8 mouse cellular contexts compared by ENCODE assay signal in genomic region chr11:59219064-59219463, GRCm38 (mm10). TPM values are rescaled to one million over a fixed set of nuclear protein-coding genes. Genes with fewer than 3 reads are reported as not detected.
DNase-seq lines count a peak whose midpoint lies in the region; ATAC-seq and TF ChIP-seq lines count a peak whose summit lies in the region.

No protein-coding gene starts in this region.

- H3K27me3 ChIP-seq in cerebellum, adult 2 months (ENCODE audit: control insufficient read depth, insufficient read depth, low read length): no peaks in the 10 kb centered on the region
- no peaks in the 10 kb centered on the region for H3K27me3 ChIP-seq in thymus, adult 2 months (ENCODE audit: control insufficient read depth, insufficient read depth, low read length)
- no peaks in the 10 kb centered on the region for H3K27me3 ChIP-seq in liver, embryonic 12.5 days (replicated peaks)
- no peaks in the 10 kb centered on the region for H3K27me3 ChIP-seq in heart, embryonic 12.5 days (replicated peaks)

- ATAC-seq in liver, embryonic 12.5 days: peak; percentile 53
- no peak for ATAC-seq in frontal cortex, adult (ENCODE audit: low TSS enrichment)
- no peak for ATAC-seq in heart, embryonic 12.5 days (ENCODE audit: insufficient number of reproducible peaks, low FRiP score)

- peak; percentile 45; the same call in 1 of the 2 replicates for TF ChIP-seq CTCF in cerebellum, adult 2 months (IDR thresholded peaks at IDR 0.05; ENCODE audit: borderline replicate concordance, insufficient read depth, low read depth, low read length)
- TF ChIP-seq CTCF in thymus, adult 2 months (IDR thresholded peaks at IDR 0.05; ENCODE audit: borderline replicate concordance, control insufficient read depth, extremely low read depth, insufficient read depth, low read length, poor library complexity): no peak

- TF ChIP-seq POLR2A in cerebellum, adult 2 months (IDR thresholded peaks at IDR 0.05; ENCODE audit: borderline replicate concordance, insufficient read depth, low read length): no peak
- no peak for TF ChIP-seq POLR2A in thymus, adult 2 months (IDR thresholded peaks at IDR 0.05; ENCODE audit: control insufficient read depth, extremely low read depth, insufficient read depth, low read length, poor library complexity)

- H3K9me3 ChIP-seq in liver, embryonic 12.5 days (replicated peaks): no peaks in the 10 kb centered on the region
- H3K9me3 ChIP-seq in heart, embryonic 12.5 days (replicated peaks): no peaks in the 10 kb centered on the region

- no peaks in the 10 kb centered on the region for H3K36me3 ChIP-seq in thymus, adult 2 months (ENCODE audit: control insufficient read depth, insufficient read depth, low read length)
- peaks cover 77% of the 10 kb centered on the region for H3K36me3 ChIP-seq in liver, embryonic 12.5 days
- peaks cover 33% of the 10 kb centered on the region for H3K36me3 ChIP-seq in heart, embryonic 12.5 days

- H3K27ac ChIP-seq in cerebellum, adult 2 months (ENCODE audit: insufficient read depth, low read length): no peak overlapping the region
- no peak overlapping the region for H3K27ac ChIP-seq in thymus, adult 2 months (ENCODE audit: control insufficient read depth, insufficient read depth, low read length)
- no peak overlapping the region for H3K27ac ChIP-seq in liver, embryonic 12.5 days
- no peak overlapping the region for H3K27ac ChIP-seq in heart, embryonic 12.5 days (ENCODE audit: poor library complexity, severe bottlenecking)

- peaks cover 2% of the 10 kb centered on the region; the same call in 1 of the 2 replicates for H3K4me1 ChIP-seq in cerebellum, adult 2 months (ENCODE audit: control insufficient read depth, insufficient read depth, low read length)
- peaks cover 5% of the 10 kb centered on the region; the same call in 1 of the 2 replicates for H3K4me1 ChIP-seq in thymus, adult 2 months (replicated peaks; ENCODE audit: control insufficient read depth, insufficient read depth, low read length)
- peaks cover 76% of the 10 kb centered on the region for H3K4me1 ChIP-seq in liver, embryonic 12.5 days
- peaks cover 73% of the 10 kb centered on the region for H3K4me1 ChIP-seq in heart, embryonic 12.5 days (replicated peaks)

- H3K4me3 ChIP-seq in cerebellum, adult 2 months (replicated peaks; ENCODE audit: insufficient read depth, low read depth, low read length): no peak overlapping the region
- no peak overlapping the region for H3K4me3 ChIP-seq in thymus, adult 2 months (ENCODE audit: control insufficient read depth, insufficient read depth, low read length)
- H3K4me3 ChIP-seq in liver, embryonic 12.5 days: no peak overlapping the region
- H3K4me3 ChIP-seq in heart, embryonic 12.5 days: no peak overlapping the region

- H3K4me2 ChIP-seq in liver, embryonic 12.5 days: no peak overlapping the region
- H3K4me2 ChIP-seq in heart, embryonic 12.5 days: no peak overlapping the region

- no peak for DNase-seq in cerebellum, adult 2 months
- DNase-seq in cerebellum, adult 18-20 months: no peak
- peak; percentile 60 for DNase-seq in thymus, adult 2 months
- no peak for DNase-seq in thymus, adult 18-20 months
- DNase-seq in thymus, postnatal 36 days: peak; percentile 48 to 49

- H3K9ac ChIP-seq in liver, embryonic 12.5 days: no peak overlapping the region
- H3K9ac ChIP-seq in heart, embryonic 12.5 days: no peak overlapping the region

RNA-seq across cellular contexts. Expression of gene Arf1, which starts 9.0 kb away (rescaled TPM):
- polyA plus RNA-seq in cerebellum, adult 2 months (2012; rRNA removed): 514 and 515 TPM in 2 replicates
- polyA plus RNA-seq in thymus, adult 2 months (2012; rRNA removed): 503 and 561 TPM in 2 replicates
- 341 TPM in 2 replicates for polyA plus RNA-seq in liver, embryonic 12.5 days (2016; fragmentation: Nextera tagmentation; extraction: Ambion mirVana)
- polyA plus RNA-seq in heart, embryonic 12.5 days (2016; fragmentation: Nextera tagmentation; extraction: Ambion mirVana): 609 and 632 TPM in 2 replicates

RNA-seq across cellular contexts. Expression of gene 2310033P09Rik, which starts 10.9 kb away (rescaled TPM):
- polyA plus RNA-seq in cerebellum, adult 2 months (2012; rRNA removed): 28.4 and 29.6 TPM in 2 replicates
- 30.0 and 30.5 TPM in 2 replicates for polyA plus RNA-seq in thymus, adult 2 months (2012; rRNA removed)
- 25.1 and 26.6 TPM in 2 replicates for polyA plus RNA-seq in liver, embryonic 12.5 days (2016; fragmentation: Nextera tagmentation; extraction: Ambion mirVana)
- 23.2 and 25.0 TPM in 2 replicates for polyA plus RNA-seq in heart, embryonic 12.5 days (2016; fragmentation: Nextera tagmentation; extraction: Ambion mirVana)

RNA-seq across cellular contexts. Expression of gene Mrpl55, which starts 16.8 kb away (rescaled TPM):
- 53.9 and 57.3 TPM in 2 replicates for polyA plus RNA-seq in cerebellum, adult 2 months (2012; rRNA removed)
- polyA plus RNA-seq in thymus, adult 2 months (2012; rRNA removed): 40.2 and 42.0 TPM in 2 replicates
- polyA plus RNA-seq in liver, embryonic 12.5 days (2016; fragmentation: Nextera tagmentation; extraction: Ambion mirVana): 78.3 and 82.8 TPM in 2 replicates
- polyA plus RNA-seq in heart, embryonic 12.5 days (2016; fragmentation: Nextera tagmentation; extraction: Ambion mirVana): 87.6 and 94.3 TPM in 2 replicates

RNA-seq across cellular contexts. Expression of gene Guk1, which starts 27.1 kb away (rescaled TPM):
- polyA plus RNA-seq in cerebellum, adult 2 months (2012; rRNA removed): 207 and 235 TPM in 2 replicates
- polyA plus RNA-seq in thymus, adult 2 months (2012; rRNA removed): 56.8 and 79.8 TPM in 2 replicates
- polyA plus RNA-seq in liver, embryonic 12.5 days (2016; fragmentation: Nextera tagmentation; extraction: Ambion mirVana): 73.7 and 81.3 TPM in 2 replicates
- polyA plus RNA-seq in heart, embryonic 12.5 days (2016; fragmentation: Nextera tagmentation; extraction: Ambion mirVana): 101 TPM in 2 replicates

RNA-seq across cellular contexts. Expression of gene Gjc2, which starts 36.1 kb away (rescaled TPM):
- polyA plus RNA-seq in cerebellum, adult 2 months (2012; rRNA removed): 47.5 and 57.1 TPM in 2 replicates
- 0.23 and 0.66 TPM in 2 replicates for polyA plus RNA-seq in thymus, adult 2 months (2012; rRNA removed)
- polyA plus RNA-seq in liver, embryonic 12.5 days (2016; fragmentation: Nextera tagmentation; extraction: Ambion mirVana): 0.10 and 0.14 TPM in 2 replicates
- polyA plus RNA-seq in heart, embryonic 12.5 days (2016; fragmentation: Nextera tagmentation; extraction: Ambion mirVana): 0.13 and 0.31 TPM in 2 replicates

Comparison
In these comparisons a context has a peak if more than half of its experiments do, and no peak if none do; other contexts are left out.
1. DNase-seq: peak in thymus, adult 2 months (single experiment) and thymus, postnatal 36 days (2 of 2); none in cerebellum, adult 2 months (0 of 2), cerebellum, adult 18-20 months (0 of 2) and thymus, adult 18-20 months (0 of 2).